Mouse (Mus musculus) fibroblast of lung, adult 2 months (primary cell): ENCODE measurements around the gene Aicda.
"Not testable (repeated sequence)": the region's sequence is repeated elsewhere in the genome, so short reads cannot be mapped to it uniquely, and the experiment has no call there.

Source experiments
- DNase-seq: peaks from one replicate; pipeline ENCODE4 v3.0.0-alpha.2; 2011; ENCODE audit warnings: low read depth

The Aicda gene

DNA sequence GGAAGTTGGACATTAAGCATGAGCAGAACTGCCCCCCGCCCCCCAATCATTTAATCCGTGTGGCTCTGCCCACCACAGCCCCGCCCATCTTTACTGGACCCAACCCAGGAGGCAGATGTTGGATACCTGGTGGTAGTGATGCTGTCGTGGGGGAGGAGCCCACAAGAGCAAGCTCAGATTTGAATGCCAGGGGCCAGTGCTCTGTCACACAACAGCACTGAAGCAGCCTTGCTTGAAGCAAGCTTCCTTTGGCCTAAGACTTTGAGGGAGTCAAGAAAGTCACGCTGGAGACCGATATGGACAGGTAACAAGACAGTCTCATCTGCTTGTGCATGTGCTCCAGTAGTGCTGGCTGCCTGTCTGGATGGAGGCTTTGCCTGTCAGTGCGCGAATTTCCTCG lies at the start of gene Aicda:
TSS of gene Aicda (plus strand) at position 196 of the 400 bp plus-strand sequence.
- no peak for DNase-seq

DNA sequence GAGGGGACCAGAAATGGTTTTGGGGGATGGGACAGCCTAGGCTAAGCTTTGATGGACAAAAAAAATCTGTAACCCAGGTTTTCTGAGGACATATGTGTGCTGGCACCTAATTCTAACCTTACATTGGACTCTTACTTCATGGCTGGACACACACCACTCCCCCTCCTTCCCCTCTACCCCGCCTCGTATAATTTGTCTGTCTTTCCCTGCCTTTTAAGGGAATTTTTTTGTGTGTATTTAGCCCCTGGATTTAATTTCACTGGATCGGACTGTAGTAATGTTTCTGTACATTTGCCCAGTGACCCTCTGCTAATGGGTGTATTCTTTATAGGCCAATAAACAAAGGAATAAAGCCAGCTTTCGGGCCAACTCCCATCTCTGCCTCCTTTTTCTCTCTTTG lies 48.6 kb upstream of the Aicda start:
- no peak for DNase-seq

DNA sequence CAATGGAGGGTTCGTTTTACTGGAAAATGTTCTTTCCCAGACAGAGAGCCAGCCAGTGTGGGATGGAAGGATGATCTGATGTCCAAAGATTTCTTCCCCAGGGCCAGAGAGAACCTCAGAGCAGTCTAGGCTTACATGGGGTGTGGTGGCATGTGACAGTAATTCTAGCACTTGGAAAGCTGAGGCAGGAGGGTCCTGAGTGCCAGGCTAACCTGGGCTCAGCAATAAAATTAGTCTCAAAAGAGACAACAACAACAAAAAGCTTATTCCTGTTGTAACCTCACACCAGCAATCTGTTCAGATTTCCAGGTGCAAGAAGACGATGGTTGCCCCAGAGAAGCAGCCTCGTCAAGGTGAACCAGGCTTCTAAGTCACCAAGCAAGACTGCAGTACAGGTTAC lies 48.1 kb upstream of the Aicda start, which contains the start of gene Mfap5:
TSS of gene Mfap5 (plus strand) at position 301 of the 400 bp plus-strand sequence.
- DNase-seq = no peak

DNA sequence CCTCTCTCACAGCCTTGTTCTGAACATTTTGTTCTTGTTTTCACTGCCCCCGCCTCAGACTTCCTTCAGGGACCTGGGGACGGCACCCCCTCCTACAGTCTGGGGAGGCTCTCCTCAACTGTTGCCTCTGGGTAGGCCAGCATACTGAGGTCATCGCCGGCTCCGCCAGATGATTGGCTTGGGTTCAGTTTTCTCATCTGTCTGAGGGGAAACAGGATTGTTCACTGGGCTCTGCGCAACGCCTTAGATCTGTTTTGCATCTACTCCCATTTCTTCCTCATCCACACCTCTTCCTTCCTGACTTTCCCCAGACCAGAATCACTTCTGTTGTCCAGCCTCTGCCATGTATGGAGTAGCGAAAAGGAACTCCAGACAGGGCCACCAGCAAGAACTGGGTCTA lies 45.1 kb upstream of the Aicda start:
- no peak for DNase-seq

DNA sequence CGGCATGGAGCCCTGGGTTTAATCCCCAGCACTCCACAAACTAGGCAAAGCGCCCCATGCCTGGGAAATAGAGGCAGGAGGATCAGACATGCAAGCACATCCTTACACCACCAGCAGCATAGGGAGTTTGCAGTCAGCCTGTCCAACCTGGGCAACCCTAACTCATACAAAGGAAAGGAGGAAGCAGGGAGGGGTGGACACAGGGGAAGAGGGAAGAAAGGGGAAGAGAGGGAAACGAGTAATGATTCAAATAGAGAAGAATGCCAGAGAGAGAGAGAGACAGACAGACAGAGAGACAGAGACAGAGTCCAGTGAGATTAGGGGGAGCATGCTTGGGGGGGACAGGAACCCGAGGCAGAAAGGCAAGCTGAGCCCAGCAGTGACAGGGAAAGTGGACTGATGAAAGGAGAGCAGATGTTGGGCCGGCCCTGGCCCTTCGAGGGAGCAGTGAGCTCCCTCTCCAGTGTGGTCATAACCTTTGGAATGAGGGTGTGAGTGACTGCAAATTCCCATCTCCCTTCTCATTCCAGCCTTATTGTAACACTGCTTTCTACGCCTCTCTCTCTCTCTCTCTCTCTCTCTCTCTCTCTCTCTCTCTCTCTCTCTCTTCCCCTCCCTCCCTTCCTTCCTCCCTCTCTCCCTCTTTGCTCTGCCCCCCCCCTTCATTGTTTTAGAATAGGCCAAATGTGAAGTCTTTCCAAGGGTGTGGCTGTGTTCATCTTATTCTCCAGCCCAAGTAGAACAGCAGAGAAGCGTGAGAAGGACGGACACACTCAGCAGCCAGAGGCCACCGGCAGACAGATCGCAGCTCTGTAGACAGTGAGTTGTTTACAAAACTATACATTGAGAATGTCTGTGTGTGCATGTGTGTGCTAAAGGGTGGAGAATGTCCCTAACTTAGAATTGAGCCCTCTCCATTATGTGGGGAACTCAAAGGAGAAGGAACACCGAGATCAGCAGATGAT lies 40.4 kb upstream of the Aicda start:
- no peak for DNase-seq

DNA sequence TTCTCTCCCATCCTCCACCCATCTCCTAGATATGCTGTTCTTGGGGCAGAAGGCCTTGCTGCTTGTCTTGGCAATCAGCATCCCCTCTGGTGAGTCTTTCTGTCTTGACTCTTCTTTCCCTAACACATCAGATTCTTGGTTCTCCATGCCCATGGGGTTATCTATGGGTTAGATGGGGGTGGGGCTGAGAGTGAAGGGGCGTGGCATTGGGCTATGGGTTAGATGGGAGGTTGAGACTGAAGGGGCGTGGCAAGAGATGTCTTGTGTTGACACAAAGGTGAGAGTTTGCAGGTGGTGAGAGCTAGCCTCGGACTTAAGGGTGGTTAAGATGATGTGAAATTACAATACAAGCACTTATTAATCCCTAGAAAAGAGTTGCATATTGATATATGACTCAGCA lies 39.3 kb upstream of the Aicda start:
- DNase-seq = no peak

DNA sequence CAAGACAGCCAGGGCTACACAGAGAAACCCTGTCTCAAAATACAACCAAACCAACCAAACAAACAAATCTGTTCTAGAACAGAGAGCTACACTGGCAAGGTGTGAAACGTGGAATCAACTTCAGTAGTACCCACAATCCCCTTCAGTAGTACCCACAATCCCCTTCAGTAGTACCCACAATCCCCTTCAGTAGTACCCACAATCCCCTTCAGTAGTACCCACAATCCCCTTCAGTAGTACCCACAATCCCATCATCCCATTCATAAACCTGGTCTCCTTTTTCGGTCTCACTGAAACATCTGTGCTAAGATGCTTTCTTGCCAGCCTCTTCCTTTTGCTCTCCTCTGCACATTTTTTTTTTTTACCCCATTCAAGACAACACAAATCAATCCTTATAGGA lies 37.8 kb upstream of the Aicda start:
- DNase-seq = not testable (repeated sequence)

DNA sequence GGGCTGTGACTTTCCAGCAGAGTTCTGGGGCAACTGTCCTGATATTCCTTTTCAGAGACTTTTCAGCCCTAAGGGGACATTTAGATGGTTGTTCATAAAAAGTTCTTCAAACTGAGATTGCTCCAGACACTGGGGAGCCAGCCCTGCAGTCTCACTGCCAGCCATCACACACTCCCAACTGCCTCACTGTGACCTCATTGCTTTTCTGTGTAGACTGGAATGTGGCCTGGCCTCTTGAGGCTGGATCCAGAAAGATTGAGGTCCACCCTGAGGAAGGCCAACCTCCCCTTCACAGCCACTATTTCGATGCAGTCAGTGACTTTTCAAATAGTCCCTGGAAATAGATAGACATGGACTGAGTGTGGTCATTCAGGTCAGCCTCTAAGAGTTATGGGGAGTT lies 35.9 kb upstream of the Aicda start:
- DNase-seq = no peak

DNA sequence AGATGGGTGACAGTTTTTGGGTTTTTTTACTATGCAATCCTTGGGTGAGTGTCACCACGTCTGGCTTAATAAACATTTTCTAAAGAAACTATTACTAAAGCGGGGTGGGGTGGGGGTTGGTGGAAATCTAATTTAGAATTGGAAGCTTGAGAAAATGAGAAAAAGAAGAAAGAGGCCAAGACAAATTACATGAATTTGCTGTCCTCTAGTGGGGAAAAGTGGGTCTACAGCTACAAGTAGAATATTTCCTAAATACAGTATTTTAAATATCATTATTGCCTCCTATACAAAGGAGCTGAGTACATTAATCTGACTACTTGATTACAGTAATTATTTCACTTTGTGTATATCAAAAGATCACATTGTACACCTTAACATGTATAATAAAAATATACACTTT lies 34.2 kb upstream of the Aicda start:
- no peak for DNase-seq

DNA sequence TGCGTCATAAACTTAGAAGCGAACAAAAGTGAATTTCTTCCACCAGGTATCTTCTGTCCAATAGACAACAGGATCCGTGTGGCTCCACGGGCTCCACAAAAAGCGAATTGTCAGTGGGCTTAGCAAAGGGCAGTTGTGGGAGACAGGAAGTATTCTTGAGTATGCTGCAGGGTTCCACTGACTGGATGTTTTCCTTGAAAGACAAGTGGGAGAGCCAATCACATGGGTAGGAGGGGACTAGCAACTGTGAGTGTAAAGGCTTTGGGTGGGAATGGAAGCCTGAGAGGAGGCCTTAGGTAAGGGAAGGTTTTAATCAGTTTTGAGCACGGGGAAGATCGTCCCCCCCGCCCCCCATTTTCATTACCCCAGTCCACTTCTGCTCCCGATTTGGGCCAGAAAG lies 31.0 kb upstream of the Aicda start:
- no peak for DNase-seq

DNA sequence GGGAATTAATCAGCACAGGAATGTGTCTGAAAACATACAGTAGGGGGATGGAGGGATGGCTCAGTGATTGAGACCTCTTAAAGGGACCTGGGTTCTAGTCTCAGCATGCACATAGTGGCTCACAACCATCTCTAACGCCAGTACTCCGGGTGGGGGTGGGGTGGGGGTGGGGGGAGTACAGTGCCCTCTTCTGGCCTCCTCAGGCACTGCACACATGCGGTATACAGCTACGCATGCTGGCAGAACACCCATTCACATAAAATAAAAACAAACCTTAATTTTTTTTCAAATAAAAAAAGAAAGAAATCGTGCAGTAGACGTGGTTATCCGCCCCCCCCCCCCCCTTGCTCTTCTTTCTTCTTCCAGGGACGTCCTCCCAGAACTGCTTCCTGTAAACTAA lies 30.3 kb upstream of the Aicda start:
- DNase-seq = no peak

DNA sequence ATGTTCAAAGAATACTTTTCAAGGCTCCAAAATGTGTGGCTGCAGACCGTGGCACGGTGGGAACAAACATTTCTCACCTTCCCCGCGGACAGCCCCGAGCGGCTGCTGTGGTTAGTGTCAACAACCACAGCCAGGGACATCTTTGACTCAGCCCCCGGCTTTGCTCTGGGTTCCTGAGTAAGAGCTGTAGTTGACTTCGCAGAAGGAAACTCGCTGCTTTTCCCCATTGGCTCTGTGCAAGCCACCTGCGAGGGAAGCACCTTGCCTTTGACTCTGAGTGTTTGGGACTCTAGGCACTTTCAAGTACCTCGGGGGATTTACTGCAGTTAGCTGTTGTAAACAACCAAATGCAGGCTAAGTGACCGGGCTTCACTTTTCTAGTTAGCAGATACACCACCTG lies 26.0 kb upstream of the Aicda start:
- no peak for DNase-seq

DNA sequence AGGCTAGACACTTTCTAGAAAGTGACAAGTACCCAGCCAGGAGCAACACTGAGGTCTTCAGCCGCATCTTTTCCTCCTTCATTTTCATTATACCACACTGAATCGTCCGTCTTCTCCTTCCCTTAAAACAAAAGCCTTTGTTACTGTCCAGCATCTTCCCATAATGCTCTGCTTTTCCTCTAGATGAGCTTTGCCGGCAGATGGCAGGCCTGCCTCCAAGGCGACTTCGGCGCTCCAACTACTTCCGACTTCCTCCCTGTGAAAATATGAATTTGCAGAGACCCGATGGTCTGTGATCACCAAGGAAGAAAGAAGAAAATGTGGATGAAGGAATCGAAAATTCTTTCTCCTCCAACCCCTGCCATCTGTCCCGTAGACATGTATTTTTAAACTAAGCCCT lies 25.5 kb upstream of the Aicda start:
- DNase-seq = no peak

DNA sequence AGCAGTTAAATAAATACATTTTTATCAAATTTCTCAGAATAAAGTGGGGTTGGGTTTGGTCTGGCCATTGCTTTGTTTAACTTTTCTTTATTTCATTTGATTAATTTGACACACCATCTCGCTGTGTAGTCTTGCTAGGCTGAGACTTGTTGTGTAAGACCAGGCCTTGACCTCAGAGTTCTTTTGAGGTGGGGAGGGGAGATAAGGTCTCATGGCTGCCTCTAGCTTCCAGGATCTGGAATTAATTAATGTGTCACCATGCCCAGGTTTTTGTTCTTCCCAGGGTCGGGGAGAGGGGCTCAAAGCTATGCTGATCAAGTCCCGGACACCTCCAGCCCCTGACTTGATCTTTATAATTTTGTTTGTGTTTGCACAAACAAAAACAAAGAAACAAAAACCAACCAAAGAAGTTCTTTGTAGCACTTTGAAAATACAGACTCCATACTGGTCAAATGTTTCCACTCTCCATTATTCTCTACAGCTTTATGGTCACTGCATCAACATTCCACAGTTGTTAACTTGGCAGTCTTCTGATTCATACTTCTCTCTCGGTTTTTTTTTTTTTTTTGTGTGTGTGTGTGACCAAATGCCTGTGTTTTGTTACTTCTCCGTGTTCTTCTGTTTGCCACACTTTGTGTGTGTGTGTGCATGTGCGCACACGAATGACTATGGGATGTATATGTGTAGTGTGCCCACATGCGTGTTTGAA lies 22.0 kb upstream of the Aicda start:
- no peak for DNase-seq

DNA sequence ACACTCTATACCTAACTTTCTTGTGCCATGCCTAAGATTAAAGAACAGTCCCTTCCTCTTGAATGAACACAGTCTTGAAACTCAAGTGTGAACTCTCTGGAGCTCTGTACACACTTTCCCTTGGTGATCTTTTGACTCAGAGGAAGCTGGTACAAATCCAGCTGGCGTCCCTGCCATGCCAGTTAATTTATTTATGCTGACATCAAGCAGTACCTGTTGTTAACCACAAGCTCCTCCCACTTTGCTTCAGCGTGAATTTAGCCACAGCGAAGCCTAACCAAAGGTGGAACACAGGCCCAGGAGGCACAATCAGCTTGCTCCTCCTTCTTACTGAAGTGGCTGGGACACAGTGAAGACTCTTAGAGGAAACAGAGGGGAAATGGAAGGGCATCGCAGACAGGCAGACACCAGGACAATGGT lies 20.7 kb upstream of the Aicda start:
- peak; percentile 68 for DNase-seq

DNA sequence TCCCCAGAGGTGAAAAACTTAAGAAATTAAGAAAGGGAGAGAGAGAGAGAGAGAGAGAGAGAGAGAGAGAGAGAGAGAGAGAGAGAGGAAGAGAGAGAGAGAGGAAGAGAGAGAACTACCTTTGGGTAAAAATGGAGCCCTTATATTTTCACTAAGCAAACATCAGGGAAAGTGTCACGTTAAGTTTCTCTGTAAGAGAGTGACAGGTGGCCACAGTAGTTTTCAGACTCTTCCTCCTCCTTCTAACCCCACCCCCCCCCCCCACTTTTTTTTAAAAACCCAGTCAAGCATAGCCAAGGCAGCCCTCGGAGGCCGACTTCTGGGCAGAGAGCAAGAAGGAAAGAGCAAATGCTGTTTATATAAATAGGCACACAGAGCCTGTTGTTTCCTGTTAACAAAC lies 19.6 kb upstream of the Aicda start:
- no peak for DNase-seq

DNA sequence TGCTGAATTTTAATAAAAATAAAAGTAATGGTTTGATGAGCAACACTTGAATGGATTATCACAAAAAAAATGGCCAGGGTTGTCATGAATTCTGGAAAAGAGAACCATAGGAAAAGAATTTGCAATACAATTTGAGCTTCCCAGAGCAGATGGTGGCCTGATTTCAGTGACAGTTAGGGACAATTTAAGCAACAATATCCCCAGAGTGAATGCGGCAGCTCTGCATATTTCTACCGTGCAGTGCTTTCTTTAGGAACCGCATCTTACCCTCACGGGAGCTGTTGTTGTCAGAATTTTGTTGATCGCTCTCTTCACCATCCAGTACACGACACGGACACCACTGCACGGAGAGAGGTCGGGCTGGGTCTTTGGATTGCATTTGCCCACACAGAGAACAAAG lies 14.0 kb upstream of the Aicda start:
- no peak for DNase-seq

DNA sequence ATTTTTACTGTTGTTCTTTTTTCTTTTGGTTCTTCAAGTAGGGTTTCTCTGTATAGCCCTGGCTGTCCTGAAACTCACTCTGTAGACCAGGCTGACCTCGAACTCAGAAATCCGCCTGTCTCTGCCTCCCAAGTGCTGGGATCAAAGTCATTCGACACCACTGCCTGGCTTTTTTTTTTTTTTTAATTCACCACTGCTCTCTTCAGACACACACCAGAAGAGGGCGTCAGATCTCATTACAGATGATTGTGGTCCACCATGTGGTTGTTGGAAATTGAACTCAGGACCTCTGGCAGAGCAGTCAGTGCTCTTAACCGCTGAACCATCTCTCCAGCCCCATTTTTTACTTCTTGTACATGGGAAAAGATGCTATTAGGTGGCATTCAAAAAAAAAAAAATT lies 11.1 kb upstream of the Aicda start:
- not testable (repeated sequence) for DNase-seq

DNA sequence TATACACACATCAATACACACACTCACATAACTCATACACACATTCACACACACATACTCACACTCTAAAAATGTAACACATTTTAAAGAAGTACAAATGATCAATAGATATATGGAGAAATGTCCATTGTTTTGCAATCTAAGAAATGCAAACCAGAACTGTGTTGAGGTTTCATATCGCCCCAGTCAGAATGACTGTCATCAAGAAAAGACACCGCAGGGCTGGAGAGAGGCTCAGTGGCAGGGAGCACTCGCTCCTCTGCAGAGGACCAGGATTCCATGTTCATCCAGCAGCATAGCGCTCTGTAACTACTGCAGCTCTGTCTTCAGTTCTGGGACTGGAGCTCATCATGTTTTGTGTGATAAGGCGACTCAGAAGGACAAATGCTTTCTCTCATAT lies 10.0 kb upstream of the Aicda start:
- no peak for DNase-seq

DNA sequence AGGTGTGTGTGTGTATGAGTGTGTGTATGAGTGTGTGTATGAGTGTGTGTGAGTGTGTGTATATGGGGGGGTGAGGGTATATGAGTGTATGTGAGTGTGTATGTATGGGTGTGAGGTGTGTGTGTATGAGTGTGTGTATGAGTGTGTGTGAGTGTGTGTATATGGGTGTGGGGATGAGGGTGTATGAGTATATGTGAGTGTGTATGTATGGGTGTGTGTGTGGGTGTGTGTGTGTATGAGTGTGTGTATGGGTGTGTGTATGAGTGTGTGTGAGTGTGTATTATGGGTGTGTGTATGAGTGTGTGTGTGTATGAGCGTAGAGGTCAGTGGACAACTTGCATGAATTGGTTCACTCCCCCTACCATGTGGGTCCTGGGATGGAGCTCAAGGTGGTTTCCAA lies 8.9 kb upstream of the Aicda start:
- no peak for DNase-seq

DNA sequence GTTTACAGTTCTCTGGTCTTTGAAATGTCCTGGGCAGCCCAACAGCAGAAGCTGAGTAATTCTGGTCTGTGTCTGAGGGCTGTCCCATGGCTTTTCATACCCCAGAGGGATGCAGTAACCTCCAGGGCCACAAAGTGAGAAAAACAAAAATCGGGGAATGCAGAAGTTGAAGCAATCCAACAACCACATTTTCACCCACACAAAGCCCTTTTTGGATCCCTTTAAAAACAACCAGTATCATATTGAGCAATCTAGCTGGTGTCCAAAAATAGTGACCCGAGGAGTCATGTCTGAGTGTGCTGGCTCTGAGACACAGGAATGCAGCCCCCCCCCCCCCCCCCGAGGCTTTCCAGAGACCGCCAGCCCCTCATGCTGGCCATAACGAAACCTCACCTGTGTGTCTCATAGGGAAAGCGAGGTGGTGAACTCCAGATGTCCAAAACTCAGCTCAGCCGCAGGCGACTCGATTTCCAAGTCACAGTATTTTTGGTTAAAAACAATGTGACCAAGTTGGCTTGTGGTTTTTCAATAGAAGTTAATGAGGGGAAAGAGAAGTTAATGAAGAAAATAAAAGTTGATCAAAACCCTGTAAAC lies 8.2 kb upstream of the Aicda start:
- DNase-seq = peak; percentile 91

DNA sequence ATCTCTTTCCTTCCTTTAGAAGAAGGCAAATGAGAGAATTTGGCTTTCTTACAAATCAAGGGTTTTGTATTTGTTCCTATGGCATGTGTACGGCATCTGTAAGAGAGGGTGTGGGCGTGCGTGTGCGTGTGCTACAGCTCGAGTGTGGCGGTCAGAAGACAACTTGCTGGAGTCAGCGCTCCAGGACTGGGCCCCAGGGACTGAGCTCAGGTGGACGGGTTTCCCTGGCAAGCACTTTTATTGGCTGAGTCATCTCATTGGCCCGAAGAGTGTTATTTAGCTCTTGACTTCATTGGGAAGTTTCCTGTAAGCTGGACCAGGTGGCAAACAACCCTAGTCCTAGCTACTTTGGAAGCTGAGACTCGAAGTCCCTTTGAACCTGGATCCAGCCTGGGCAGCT lies 7.7 kb upstream of the Aicda start:
- DNase-seq = peak; percentile 82

DNA sequence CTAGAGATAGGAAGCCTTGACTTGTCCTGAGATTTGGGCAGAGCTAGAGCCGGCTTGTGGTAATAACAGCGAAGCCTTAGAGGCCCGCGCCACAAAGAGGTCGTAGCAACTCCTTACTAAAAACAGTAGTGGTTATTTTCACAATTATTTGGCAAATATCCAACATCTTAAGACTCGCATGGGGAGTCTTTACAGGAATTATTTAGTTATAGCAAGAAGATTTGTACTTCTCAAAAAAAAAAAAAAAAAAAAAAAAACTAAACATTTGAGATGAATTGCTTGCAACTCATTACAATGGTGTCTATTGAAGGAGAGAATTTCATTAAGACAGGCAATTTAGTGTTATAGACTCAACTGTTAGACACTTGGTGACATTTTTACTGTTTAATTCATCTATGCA lies 501 bp downstream of the Aicda start:
- DNase-seq = no peak
